Mouse (Mus musculus) MEL (cell line): Measurements from ENCODE around the gene Aspn.

Experiments used
- CTCF ChIP-seq, 3 experiments: IDR thresholded peaks in 2 of 3; conservative IDR thresholded peaks in 1 of 3; 2 replicates each; pipeline ENCODE4 v1.5.1; 2011 to 2012; ENCODE audit warnings: low read length in 3 of 3, low read depth in 2 of 3, mild to moderate bottlenecking in 2 of 3, improper control_type of control experiment in 1 of 3, inconsistent platforms in 1 of 3, mixed read lengths in 1 of 3, moderate library complexity in 1 of 3; ENCODE audit not compliant: control insufficient read depth in 1 of 3, insufficient read depth in 1 of 3, poor library complexity in 1 of 3, severe bottlenecking in 1 of 3
- E2F4 ChIP-seq: IDR thresholded peaks from 2 replicates; pipeline ENCODE4 v1.6.1; 2011; ENCODE audit warnings: low read depth, low read length, improper control_type of control experiment, borderline replicate concordance
- GATA1 ChIP-seq: IDR thresholded peaks from 2 replicates; pipeline ENCODE4 v1.6.1; 2011; ENCODE audit warnings: low read depth, low read length, improper control_type of control experiment
- KAT2A ChIP-seq: conservative IDR thresholded peaks from 2 replicates; pipeline ENCODE4 v1.6.1; 2012; ENCODE audit warnings: low read depth, low read length, improper control_type of control experiment, inconsistent platforms
- MEF2A ChIP-seq: IDR thresholded peaks from 2 replicates; pipeline ENCODE4 v1.6.1; 2014; ENCODE audit warnings: low read depth, mild to moderate bottlenecking, inconsistent platforms, low read length, improper control_type of control experiment; ENCODE audit not compliant: poor library complexity, insufficient replicate concordance, severe bottlenecking; ENCODE audit errors: extremely low read depth
- MXI1 ChIP-seq: IDR thresholded peaks from 2 replicates; pipeline ENCODE4 v1.6.1; 2011; ENCODE audit warnings: mild to moderate bottlenecking, low read depth, low read length, improper control_type of control experiment
- MYB ChIP-seq: IDR thresholded peaks from 2 replicates; pipeline ENCODE4 v1.6.1; 2011; ENCODE audit warnings: mild to moderate bottlenecking, low read depth, low read length, improper control_type of control experiment
- POLR2A ChIP-seq, 2 experiments: IDR thresholded peaks; 2 replicates each; pipeline ENCODE4 v1.6.1; 2011 to 2012; ENCODE audit warnings: low read length in 2 of 2, mild to moderate bottlenecking in 2 of 2, control low read depth in 1 of 2, improper control_type of control experiment in 1 of 2, low read depth in 1 of 2, moderate library complexity in 1 of 2; ENCODE audit not compliant: control insufficient read depth in 1 of 2, insufficient read depth in 1 of 2, poor library complexity in 1 of 2
- POLR2AphosphoS2 ChIP-seq: IDR thresholded peaks from 2 replicates; pipeline ENCODE4 v1.6.1; 2011; ENCODE audit warnings: low read length, improper control_type of control experiment
- RAD21 ChIP-seq: IDR thresholded peaks from 2 replicates; pipeline ENCODE4 v1.6.1; 2011; ENCODE audit warnings: mild to moderate bottlenecking, low read depth, low read length, improper control_type of control experiment
- RCOR1 ChIP-seq: IDR thresholded peaks from 2 replicates; pipeline ENCODE4 v1.6.1; 2012; ENCODE audit warnings: low read depth, mild to moderate bottlenecking, inconsistent platforms, low read length, improper control_type of control experiment
- TBP ChIP-seq: IDR thresholded peaks from 2 replicates; pipeline ENCODE4 v1.8.0; 2011; ENCODE audit warnings: low read depth, low read length, improper control_type of control experiment
- TCF12 ChIP-seq: IDR thresholded peaks from 2 replicates; pipeline ENCODE4 v1.6.1; 2014; ENCODE audit warnings: low read depth, mild to moderate bottlenecking, inconsistent platforms, low read length, improper control_type of control experiment, moderate library complexity
- ZMIZ1 ChIP-seq: IDR thresholded peaks from 2 replicates; pipeline ENCODE4 v1.6.1; 2012; ENCODE audit warnings: low read depth, mild to moderate bottlenecking, inconsistent platforms, low read length, improper control_type of control experiment, moderate library complexity

DNA sequence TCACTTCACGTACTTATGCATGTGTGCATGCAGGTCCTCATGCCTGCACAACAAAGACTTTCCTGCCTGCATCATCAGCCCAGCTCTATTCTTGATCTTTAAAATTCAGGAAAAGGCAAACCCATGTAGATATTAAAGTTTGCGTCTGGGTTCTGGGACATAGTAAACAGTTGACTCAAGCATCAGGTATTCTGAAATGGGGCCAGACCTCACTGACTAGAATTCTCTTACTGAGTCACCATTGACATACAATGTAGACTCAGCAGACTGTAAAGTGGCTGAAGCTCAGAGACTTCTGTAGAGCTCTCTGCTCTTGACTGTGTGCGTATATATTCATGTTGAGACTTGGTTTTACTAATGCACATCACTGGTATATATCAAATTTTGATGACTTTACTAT is 5.4 kb downstream of the Aspn start:
- TF ChIP-seq KAT2A (no peak), MXI1 (no peak), CTCF (IDR thresholded peaks at IDR 0.05 in 2 of 3, conservative IDR thresholded peaks at IDR 0.05 in 1 of 3; ENCODE audit: control insufficient read depth in 1 of 3, insufficient read depth in 1 of 3, low read depth in 2 of 3, low read length in 3 of 3, poor library complexity in 1 of 3, severe bottlenecking in 1 of 3) (no peak), POLR2A (IDR thresholded peaks at IDR 0.05; ENCODE audit: control insufficient read depth in 1 of 2, insufficient read depth in 1 of 2, low read depth in 1 of 2, low read length in 2 of 2, poor library complexity in 1 of 2) (no peak), MYB (no peak), TBP (no peak), GATA1 (no peak), E2F4 (no peak), RCOR1 (no peak), ZMIZ1 (no peak), POLR2AphosphoS2 (no peak), MEF2A (no peak), RAD21 (no peak), TCF12 (no peak)
